Mouse (Mus musculus) R1 (cell line): ENCODE measurements around the gene Wdr35.
"Not testable (repeated sequence)": the region's sequence is repeated elsewhere in the genome, so short reads cannot be mapped to it uniquely, and the experiment has no call there.

ENCODE experiments used
- DNase-seq: peaks from one replicate; pipeline ENCODE4 v3.0.0-alpha.2; 2018; ENCODE audit warnings: low read depth, low spot score

Wdr35 gene

GRCm38 (mm10) chr12:9007146-9007545 lies 33.5 kb downstream of the Wdr35 start:
- no peak for DNase-seq

DNA sequence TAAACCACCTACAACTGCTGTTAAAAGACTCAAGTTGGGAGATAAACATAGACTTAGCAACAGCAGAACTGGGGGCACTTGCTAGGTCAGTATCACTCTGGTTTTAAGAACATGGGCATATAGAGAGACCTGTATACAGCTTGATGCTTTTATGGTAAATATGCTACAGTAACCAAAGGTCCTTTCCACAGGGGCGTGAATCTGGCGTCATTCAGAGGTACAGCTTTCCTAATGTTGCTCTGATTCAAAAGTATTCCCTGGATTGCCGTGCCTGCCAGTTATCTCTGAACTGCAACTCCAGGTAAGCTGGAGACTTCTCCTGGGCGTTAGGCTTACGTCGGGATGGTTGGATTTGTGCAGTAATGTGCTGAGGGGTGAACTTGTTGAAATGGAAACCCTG lies 34.1 kb downstream of the Wdr35 start:
- no peak for DNase-seq

DNA sequence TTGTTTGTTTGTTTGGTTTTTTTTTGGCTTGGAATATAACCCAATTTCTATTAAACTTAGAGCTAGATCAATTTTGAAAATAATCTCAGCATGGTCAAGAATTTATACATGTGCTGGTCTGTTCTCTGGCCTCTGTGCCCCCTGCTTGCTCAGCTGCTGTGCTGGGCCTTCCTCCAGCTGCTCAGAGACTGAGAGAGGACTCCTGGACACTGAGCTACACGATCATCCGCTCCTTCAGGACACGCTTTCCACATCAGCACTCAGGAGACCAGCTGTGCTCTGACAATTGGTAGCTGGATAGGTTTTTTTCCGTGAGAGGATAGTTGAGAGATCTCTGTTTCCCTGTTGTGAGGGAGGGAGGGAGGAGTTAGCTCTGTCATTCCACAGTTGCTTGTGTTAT lies 36.6 kb downstream of the Wdr35 start:
- DNase-seq, result no peak

DNA sequence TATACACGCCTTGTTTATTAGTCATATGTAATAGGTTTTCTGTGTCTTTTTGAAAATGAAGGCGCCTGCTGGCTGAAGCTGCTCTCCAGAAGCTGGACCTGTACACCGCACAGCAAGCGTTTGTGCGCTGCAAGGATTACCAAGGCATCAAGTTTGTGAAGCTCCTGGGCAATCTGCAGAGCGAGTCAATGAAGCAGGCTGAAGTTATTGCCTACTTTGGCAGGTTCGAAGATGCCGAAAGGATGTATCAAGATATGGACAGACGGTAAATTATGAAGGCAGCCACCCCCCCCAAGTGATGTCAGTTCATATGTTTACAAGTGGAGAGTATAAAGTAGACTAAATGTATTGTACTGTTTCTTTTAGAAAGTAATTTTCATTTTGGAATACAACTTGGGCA lies 42.7 kb downstream of the Wdr35 start:
- DNase-seq, result no peak

DNA sequence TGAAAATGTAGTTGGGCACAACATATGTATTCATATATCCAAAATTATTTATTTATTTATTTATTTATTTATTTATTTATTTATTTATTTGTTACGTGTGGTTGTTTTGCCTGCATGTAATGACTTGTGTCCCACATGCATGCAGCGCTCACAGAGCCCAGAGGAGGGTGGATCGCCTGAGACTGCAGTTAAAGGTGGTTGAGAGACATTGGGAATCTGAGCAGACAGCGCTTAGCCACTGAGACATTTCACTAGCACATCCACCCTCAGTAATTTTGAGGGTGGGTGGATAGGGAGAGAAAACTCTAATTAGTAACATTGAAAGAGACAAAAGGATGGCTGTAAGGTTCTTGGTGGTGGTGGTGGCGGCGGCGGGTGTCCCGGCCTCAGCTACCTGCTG lies 46.7 kb downstream of the Wdr35 start:
- DNase-seq, result no peak

GRCm38 (mm10) chr12:9020986-9021385 lies 47.3 kb downstream of the Wdr35 start:
- no peak for DNase-seq

DNA sequence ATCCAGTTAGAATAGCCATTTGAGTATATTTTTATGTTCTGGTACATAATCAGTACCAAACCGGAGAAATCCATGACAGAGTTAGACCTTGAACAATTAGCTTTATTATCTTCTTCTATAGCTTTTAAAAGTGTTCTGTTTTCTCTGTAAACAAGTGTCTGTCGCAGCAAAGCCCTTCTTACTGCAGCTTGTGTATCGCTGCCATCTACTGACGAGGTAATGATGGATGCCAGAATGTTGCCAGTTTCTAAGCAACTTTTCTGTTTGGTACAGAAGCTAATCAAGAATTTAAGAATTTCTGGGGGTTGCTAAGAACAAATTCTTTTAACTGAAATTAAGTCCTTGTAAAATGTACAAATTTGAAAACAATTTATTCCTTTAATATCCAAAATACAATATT lies 49.3 kb downstream of the Wdr35 start:
- no peak for DNase-seq

DNA sequence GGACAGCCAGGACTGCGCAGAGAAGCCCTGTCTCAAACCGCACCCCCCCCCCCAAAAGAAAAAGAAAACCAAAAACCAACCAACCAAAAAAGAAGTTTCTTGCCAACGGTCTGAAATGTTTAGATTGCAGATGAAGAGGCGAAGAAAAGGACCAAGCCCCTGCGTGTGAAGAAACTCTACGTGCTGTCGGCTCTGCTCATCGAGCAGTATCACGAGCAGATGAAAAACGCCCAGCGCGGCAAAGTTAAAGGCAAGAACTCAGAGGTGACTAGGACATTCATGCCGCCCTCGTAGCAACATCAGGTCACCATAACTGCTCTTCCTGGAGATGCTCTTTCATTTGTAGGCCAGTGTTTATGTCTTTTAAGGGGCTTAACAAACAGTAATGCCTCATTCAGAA lies 50.4 kb downstream of the Wdr35 start:
- no peak for DNase-seq

DNA sequence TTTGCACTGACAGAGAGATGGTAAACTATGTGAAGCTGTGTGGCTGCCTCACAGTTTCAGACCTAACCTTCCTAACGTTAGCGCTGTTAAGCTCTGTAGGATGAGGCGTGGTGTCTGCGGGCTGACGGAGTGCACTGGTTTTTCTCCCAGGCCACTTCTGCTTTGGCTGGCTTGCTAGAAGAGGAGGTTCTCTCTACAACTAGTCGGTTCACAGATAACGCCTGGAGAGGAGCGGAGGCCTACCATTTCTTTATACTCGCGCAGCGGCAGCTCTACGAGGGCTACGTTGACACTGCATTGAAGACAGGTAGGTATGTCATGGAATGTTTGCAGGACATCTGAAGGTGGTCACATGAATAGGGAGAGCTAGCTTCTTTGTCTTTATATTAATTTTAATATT lies 51.0 kb downstream of the Wdr35 start:
- DNase-seq, result no peak

GRCm38 (mm10) chr12:9026843-9027242 lies 53.2 kb downstream of the Wdr35 start:
- no peak for DNase-seq

DNA sequence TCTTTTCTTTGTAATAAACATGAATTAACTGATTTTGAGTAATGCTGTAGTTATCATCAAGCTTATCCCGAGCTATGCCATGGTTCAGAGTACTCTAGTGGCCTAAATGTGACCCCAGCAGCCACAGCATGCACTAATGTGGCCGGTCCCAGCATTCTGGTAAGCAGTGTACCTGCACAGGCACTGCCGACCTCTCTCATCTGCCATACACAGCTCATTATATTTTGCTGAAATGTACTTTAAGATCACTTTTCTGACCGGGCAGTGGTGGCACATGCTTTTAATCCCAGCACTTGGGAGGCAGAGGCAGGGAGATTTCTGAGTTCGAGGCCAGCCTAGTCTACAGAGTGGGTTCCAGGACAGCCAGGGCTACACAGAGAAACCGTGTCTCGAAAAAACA lies 55.1 kb downstream of the Wdr35 start:
- DNase-seq, result not testable (repeated sequence)

- DNase-seq, result no peak
These were observed 55.8 kb downstream of the Wdr35 start for GRCm38 (mm10) chr12:9029506-9029887.

DNA sequence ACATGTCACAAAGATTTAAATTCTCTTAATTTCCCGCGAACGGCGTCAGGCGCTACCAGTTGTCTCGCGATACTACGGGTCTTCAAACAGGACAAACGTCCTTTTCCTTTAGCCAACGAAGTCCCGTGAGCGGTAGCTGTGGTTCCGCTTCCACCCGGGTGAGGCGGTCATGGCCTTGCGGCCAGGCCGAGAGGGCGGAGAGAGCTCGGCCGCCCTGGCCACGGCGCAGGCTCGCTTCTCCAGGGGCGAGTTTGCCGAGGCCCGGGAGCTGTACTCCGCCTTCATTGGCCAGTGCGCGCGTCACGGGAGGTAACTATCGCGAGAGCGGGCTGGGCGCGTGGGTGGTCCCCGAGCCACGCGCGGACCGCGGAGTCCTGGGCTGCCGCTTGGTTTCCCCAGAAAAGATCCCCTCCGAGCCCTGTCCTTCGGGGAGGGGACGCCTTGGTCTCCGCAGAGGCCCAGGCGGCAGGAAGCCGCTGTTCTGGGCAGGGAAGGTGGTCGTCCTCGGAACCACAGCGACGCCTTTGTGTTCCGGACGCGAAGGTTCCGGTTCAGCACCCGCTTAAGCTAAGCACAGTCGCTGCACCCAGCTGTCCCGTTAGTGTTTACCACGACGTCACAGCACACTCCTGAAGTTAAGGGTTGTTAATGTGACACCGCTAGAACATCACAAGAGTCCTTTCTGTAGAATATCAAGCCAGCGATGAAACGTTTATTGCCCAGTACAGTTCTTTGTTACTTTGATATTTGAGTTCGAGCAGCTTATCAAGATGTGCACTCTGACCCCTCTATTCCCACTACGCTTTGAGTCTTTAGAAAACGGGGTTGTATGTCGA lies 56.4 kb downstream of the Wdr35 start, which contains the start of gene Ttc32:
Ttc32 (plus strand) TSS at position 110 of the 836 bp plus-strand sequence.
- DNase-seq, result peak; percentile 94

DNA sequence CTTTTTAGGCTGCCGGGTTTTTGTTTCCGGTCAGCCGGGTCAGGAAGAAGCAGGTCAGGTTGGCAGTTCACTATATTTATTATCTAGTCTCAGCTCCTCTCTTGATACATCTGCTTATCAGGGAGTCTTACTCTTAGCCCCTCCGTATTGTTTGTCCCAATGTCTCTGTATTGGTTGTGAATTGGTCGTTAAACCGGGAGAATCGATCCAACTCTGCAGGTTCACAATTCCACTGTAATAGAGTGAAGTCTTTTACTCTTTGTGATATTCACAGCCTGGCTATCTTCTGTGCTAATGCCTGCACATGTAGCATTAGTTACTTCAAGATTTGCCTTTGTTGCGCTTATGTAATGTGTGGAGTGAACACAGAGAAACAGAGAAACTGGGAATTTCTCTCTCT lies 57.5 kb downstream of the Wdr35 start:
- DNase-seq, result no peak

DNA sequence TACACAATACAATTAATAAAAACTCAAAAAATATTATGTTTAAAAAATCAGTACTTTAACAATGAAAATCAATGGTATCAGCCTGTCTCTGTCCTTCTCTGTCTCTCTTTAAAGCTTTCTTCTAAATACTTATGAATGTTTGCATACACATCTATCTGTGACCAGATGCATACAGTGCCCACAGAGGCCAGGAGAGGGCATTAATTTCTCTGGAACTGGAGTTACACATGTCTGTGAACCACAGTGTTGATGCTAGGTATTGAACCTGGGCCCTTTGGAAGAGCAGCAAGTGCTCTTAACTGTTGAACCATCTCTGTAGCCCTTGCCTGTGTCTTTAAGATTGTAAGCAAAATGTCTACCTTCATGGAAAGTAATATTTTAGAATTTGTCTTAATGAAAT lies 59.4 kb downstream of the Wdr35 start:
- DNase-seq, result no peak

DNA sequence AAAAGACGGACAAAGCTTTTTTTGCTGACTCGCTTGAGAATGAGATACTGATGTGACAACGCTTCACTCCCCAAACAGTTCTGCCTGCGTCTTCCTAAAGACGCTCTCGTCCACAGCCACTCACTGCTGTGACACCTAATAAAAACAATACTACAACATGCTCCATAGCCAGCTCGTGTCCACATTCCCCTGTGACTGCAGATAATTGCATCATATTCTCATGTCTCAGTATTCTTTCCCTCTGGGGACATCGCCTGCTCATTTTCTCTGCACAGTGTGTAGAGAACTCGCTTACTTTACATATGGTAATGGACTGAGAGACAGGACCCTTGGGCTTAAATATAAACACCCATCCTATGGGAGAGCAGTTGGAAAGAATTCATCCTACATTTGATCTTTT lies 62.7 kb downstream of the Wdr35 start:
- DNase-seq, result no peak

DNA sequence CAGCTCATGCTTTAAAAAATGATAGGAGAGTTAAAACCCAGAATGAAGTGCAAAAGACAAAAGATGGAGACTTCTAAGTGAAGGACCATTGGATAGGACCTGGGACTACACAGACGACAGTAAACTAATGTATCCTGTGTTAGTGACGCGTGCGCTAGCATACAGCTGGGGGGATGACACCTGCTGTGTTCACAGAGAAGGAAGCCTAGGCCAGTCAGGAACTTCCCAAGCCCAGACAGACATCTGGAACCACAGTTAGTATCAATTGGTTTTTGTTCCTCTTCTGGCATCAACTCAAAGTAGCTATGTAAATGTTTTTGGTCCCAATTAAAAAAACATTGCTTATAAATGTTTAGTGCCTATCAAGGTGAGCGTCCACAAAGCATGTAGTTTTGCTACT lies 66.5 kb downstream of the Wdr35 start:
- no peak for DNase-seq

DNA sequence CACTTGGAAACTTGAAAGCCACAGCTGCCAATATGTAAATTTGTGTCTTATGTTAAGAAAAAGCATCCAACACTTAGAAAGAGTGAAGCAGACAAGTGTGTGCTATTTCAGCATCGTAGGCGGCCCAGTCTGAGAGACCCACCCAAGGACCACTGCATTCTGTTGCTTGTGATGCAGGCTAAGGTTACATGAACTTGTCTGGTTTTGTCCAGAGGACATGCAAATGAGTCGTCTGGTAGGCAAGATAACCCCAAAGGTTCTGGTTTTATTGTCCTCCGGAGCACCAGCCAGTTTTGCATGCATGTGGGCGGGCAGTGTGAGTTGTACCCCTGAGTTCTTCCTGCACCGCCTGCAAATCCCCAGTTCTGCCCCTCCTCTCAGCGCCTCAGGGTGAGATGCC lies 67.0 kb downstream of the Wdr35 start:
- no peak for DNase-seq

DNA sequence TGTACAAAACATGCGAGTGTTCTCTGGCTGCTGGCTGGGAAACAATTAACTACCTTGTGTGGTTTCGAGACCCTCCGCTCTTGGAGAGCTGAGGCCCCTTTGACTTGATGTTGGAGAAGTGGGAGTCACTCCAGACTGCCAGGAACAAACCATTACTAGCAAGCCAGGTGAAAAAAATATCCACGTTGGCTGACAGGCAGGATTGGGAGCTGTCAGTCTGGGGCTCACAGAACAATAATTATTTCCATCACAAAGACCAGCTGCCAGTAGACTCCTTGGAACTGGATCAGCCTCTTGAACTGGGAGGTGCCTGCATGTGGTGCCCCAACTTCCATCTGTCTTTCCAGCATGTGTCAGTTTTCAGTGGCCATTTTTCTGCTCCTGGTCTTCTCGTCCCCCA lies 68.6 kb downstream of the Wdr35 start:
- DNase-seq, result no peak

DNA sequence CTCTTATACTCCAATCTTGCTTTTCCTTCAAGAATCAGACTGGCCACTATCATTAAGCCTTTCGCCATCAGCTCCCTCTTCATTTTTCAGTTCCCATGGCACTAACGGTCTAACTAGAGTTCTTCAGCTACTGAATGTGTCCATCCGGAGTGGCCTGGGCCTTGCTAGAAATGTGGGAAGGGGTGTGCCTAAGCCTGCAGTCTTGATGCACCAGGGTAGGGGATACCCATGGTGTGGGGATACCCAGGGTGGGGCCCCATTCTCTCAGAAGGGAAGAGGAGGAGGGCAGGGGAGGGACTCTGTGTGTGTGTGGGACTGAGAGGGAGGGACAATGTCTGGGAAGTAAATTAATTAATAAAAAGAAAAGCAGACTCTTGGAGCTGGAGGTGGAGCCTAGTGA lies 69.1 kb downstream of the Wdr35 start:
- DNase-seq, result no peak

- DNase-seq, result no peak
These were observed 71.0 kb downstream of the Wdr35 start for GRCm38 (mm10) chr12:9044666-9045065.

GRCm38 (mm10) chr12:9046674-9047073 lies 73.0 kb downstream of the Wdr35 start:
- no peak for DNase-seq

GRCm38 (mm10) chr12:9048090-9048489 lies 74.4 kb downstream of the Wdr35 start:
- no peak for DNase-seq

- peak; percentile 31 for DNase-seq
These were observed 77.1 kb downstream of the Wdr35 start for GRCm38 (mm10) chr12:9050824-9051223.
